Mouse (Mus musculus) stomach, embryonic 16.5 days (tissue): ENCODE results near the gene Ttyh3. TPM values are rescaled to one million over a fixed set of nuclear protein-coding genes. Genes with fewer than 3 reads are reported as not detected.

Experiments
- ATAC-seq: fragments of 200-750 bp; cut with Nextera tagmentation; 2 replicates; pipeline ENCODE4 v1.8.0; 2017; ENCODE audit warnings: moderate number of reproducible peaks, moderate TSS enrichment; ENCODE audit not compliant: insufficient read depth, low FRiP score
- H3K27ac ChIP-seq: fragments of 300-500 bp; sonication (generic); 2 replicates; pipeline ENCODE4 v1.5.1; 2014; ENCODE audit warnings: low read length
- H3K27me3 ChIP-seq: fragments of 300-500 bp; sonication (generic); 2 replicates; pipeline ENCODE4 v1.6.1; 2014; ENCODE audit warnings: low read length, control low read depth, mixed read lengths; ENCODE audit not compliant: control insufficient read depth, insufficient read depth
- H3K36me3 ChIP-seq: fragments of 300-500 bp; sonication (generic); 2 replicates; pipeline ENCODE4 v1.6.1; 2014; ENCODE audit warnings: low read length; ENCODE audit not compliant: control insufficient read depth, insufficient read depth
- H3K4me1 ChIP-seq: fragments of 300-500 bp; sonication (generic); 2 replicates; pipeline ENCODE4 v1.6.1; 2014; ENCODE audit warnings: low read length, control low read depth, mixed read lengths; ENCODE audit not compliant: control insufficient read depth, insufficient read depth
- H3K4me2 ChIP-seq: fragments of 300-500 bp; sonication (generic); 2 replicates; pipeline ENCODE4 v1.6.1; 2014; ENCODE audit warnings: low read depth, low read length, mixed read lengths
- H3K4me3 ChIP-seq: fragments of 300-500 bp; sonication (generic); replicated peaks from 2 replicates; pipeline ENCODE4 v1.5.1; 2014; ENCODE audit warnings: mild to moderate bottlenecking, low read length
- H3K9ac ChIP-seq: fragments of 300-500 bp; sonication (generic); 2 replicates; pipeline ENCODE4 v1.6.1; 2014; ENCODE audit warnings: low read length
- H3K9me3 ChIP-seq: fragments of 300-500 bp; sonication (generic); replicated peaks from 2 replicates; pipeline ENCODE4 v1.6.1; 2016; ENCODE audit warnings: low read length, control low read depth; ENCODE audit not compliant: control insufficient read depth
- WGBS: fragments of 180-500 bp; shearing (Covaris S2); extraction: QIAGEN DNeasy Blood & Tissue Kit; methylation state at CpG from one replicate; pipeline ENCODE4 v1.1.7; 2014; 5-methylcytosine and 5-hydroxymethylcytosine counted together
- polyA plus RNA-seq: library from polyadenylated mRNA; unstranded; fragments of >200 nt; fragmentation: Nextera tagmentation; extraction: Ambion mirVana; gene quantifications from 2 replicates; pipeline ENCODE4 v1.2.1, GENCODE M21; 2015

The Ttyh3 gene
- polyA plus RNA-seq, 1 experiment from 2014 or later: 17.8 TPM

- H3K4me1 ChIP-seq: peaks cover 55% of the 10 kb centered on the region
- H3K4me3 ChIP-seq: peak overlapping the region; percentile 95
- no peak for ATAC-seq
- H3K27me3 ChIP-seq: no peaks in the 10 kb centered on the region
- H3K9ac ChIP-seq: peak overlapping the region; percentile 98
- WGBS: 56% methylated on average over 13 of the region's 13 CpGs
- no peaks in the 10 kb centered on the region for H3K9me3 ChIP-seq
- peak overlapping the region; percentile 87 for H3K27ac ChIP-seq
- peak overlapping the region; percentile 89 for H3K4me2 ChIP-seq
- H3K36me3 ChIP-seq: no peaks in the 10 kb centered on the region
These were observed 1.6 kb downstream of the Ttyh3 start for GRCm38 (mm10) chr5:140647031-140647760.

GRCm38 (mm10) chr5:140646171-140646570 lies 2.7 kb downstream of the Ttyh3 start:
- H3K9me3 ChIP-seq: no peaks in the 10 kb centered on the region
- H3K4me1 ChIP-seq: peaks cover 65% of the 10 kb centered on the region
- ATAC-seq: no peak
- 0 out of 2 replicates have a peak overlapping the region, but pooled peaks have one; percentile 95 for H3K4me3 ChIP-seq
- H3K36me3 ChIP-seq: no peaks in the 10 kb centered on the region
- H3K27me3 ChIP-seq: no peaks in the 10 kb centered on the region
- H3K9ac ChIP-seq: peak overlapping the region; percentile 98; the same call in 1 of the 2 replicates
- H3K4me2 ChIP-seq: peak overlapping the region; percentile 89
- 89% methylated on average over 6 of the region's 6 CpGs for WGBS
- H3K27ac ChIP-seq: no peak overlapping the region

- H3K4me2 ChIP-seq: no peak overlapping the region
- WGBS: 81% methylated on average over 4 of the region's 4 CpGs
- ATAC-seq: no peak
- no peaks in the 10 kb centered on the region for H3K36me3 ChIP-seq
- H3K27me3 ChIP-seq: no peaks in the 10 kb centered on the region
- no peak overlapping the region; the same call in 1 of the 2 replicates for H3K9ac ChIP-seq
- H3K4me3 ChIP-seq: no peak overlapping the region
- peaks cover 72% of the 10 kb centered on the region for H3K4me1 ChIP-seq
- no peak overlapping the region; the same call in 1 of the 2 replicates for H3K27ac ChIP-seq
- no peaks in the 10 kb centered on the region for H3K9me3 ChIP-seq
These were observed 3.4 kb downstream of the Ttyh3 start for GRCm38 (mm10) chr5:140645454-140645853.

GRCm38 (mm10) chr5:140644702-140645201 lies 4.1 kb downstream of the Ttyh3 start:
- H3K4me2 ChIP-seq: peak overlapping the region; percentile 4; the same call in 1 of the 2 replicates
- no peaks in the 10 kb centered on the region for H3K27me3 ChIP-seq
- 67% methylated on average over 15 of the region's 15 CpGs for WGBS
- no peak overlapping the region; the same call in 1 of the 2 replicates for H3K9ac ChIP-seq
- no peaks in the 10 kb centered on the region for H3K9me3 ChIP-seq
- no peak overlapping the region for H3K4me3 ChIP-seq
- no peak for ATAC-seq
- H3K36me3 ChIP-seq: no peaks in the 10 kb centered on the region
- H3K27ac ChIP-seq: peak overlapping the region; percentile 41; the same call in 1 of the 2 replicates
- H3K4me1 ChIP-seq: peaks cover 72% of the 10 kb centered on the region

- no peak overlapping the region for H3K9ac ChIP-seq
- no peaks in the 10 kb centered on the region for H3K9me3 ChIP-seq
- no peak for ATAC-seq
- 89% methylated on average over 6 of the region's 6 CpGs for WGBS
- H3K27me3 ChIP-seq: no peaks in the 10 kb centered on the region
- no peak overlapping the region; the same call in 1 of the 2 replicates for H3K27ac ChIP-seq
- H3K36me3 ChIP-seq: no peaks in the 10 kb centered on the region
- no peak overlapping the region for H3K4me2 ChIP-seq
- peaks cover 70% of the 10 kb centered on the region for H3K4me1 ChIP-seq
- H3K4me3 ChIP-seq: no peak overlapping the region
These were observed 4.6 kb downstream of the Ttyh3 start for GRCm38 (mm10) chr5:140644263-140644662.

GRCm38 (mm10) chr5:140642076-140642475 lies 6.8 kb downstream of the Ttyh3 start:
- ATAC-seq: no peak
- Histone ChIP-seq H3K9ac (peak overlapping the region; percentile 52), H3K4me1 (peaks cover 58% of the 10 kb centered on the region), H3K4me2 (peak overlapping the region; percentile 12; the same call in 1 of the 2 replicates), H3K27me3 (no peaks in the 10 kb centered on the region), H3K36me3 (0 out of 2 replicates have a peak, but pooled peaks cover 5% of the 10 kb centered on the region), H3K4me3 (no peak overlapping the region; the same call in 1 of the 2 replicates), H3K27ac (peak overlapping the region; percentile 89), H3K9me3 (no peaks in the 10 kb centered on the region)
- WGBS: 60% methylated on average over 3 of the region's 3 CpGs

DNA sequence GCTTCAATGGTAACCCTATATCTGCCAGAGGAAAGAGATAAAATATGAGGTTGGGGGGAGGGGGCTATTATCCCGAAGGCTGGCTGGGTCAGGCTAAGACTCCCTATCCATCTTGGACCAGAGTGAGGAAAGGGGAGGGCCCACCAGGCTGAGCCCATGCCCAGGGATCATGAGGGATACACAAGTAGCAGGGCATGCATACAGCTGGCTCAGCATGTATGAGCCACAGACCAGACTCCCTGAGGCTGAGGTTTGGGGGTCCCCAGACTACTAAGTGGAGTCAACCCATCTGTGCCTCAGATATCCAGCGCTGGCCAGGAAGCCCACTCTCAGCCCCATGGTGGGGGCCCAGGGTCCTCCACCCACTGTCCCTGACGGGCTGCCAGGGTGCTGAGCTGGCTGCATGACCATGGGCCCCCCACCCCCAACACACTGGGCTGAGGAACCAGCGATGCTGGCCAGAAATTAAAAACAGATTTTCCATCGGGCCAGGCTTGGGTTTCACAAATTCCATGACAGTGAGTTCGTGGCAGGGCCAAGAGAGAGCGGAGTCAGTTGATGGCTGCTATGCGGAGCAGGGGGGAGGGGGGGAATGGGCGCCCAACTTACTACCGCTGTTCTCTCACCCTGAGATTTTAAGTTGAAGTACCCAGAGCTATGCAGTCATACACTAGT lies 7.4 kb downstream of the Ttyh3 start:
- no peak overlapping the region; the same call in 1 of the 2 replicates for H3K4me3 ChIP-seq
- H3K9ac ChIP-seq: peak overlapping the region; percentile 52
- no peaks in the 10 kb centered on the region for H3K9me3 ChIP-seq
- WGBS: 43% methylated on average over 10 of the region's 10 CpGs
- 0 out of 2 replicates have a peak, but pooled peaks cover 9% of the 10 kb centered on the region for H3K36me3 ChIP-seq
- H3K4me2 ChIP-seq: peak overlapping the region; percentile 12; the same call in 1 of the 2 replicates
- no peaks in the 10 kb centered on the region for H3K27me3 ChIP-seq
- ATAC-seq: peak; percentile 69
- H3K27ac ChIP-seq: peak overlapping the region; percentile 89
- H3K4me1 ChIP-seq: peaks cover 51% of the 10 kb centered on the region

- H3K9ac ChIP-seq: no peak overlapping the region
- H3K27ac ChIP-seq: peak overlapping the region; percentile 89
- 82% methylated on average over 2 of the region's 2 CpGs for WGBS
These were observed 8.0 kb downstream of the Ttyh3 start for GRCm38 (mm10) chr5:140640812-140641211.

More at GRCm38 (mm10) chr5:140640812-140641211, 8.0 kb downstream of the Ttyh3 start:
- no peaks in the 10 kb centered on the region for H3K27me3 ChIP-seq
- peaks cover 46% of the 10 kb centered on the region for H3K4me1 ChIP-seq
- H3K4me2 ChIP-seq: no peak overlapping the region
- H3K4me3 ChIP-seq: no peak overlapping the region
- 0 out of 2 replicates have a peak, but pooled peaks cover 9% of the 10 kb centered on the region for H3K36me3 ChIP-seq
- H3K9me3 ChIP-seq: no peaks in the 10 kb centered on the region
- ATAC-seq: peak; percentile 5; the same call in 1 of the 2 replicates
